Mouse (Mus musculus) ovary, postnatal 10 days (tissue): Measurements from ENCODE around the gene Pmm1.
"Not testable (repeated sequence)": the region's sequence is repeated elsewhere in the genome, so short reads cannot be mapped to it uniquely, and the experiment has no call there.

Source experiments
- DNase-seq: peaks from one replicate; pipeline ENCODE4 v3.0.0; 2022; ENCODE audit warnings: low spot score

The Pmm1 gene

GRCm38 (mm10) chr15:81960171-81961077, at the start of gene Pmm1:
Pmm1 (minus strand) TSS chr15:81960930.
- peak; percentile 84 for DNase-seq

GRCm38 (mm10) chr15:82004257-82004656, 43.5 kb upstream of the Pmm1 start:
- no peak for DNase-seq

GRCm38 (mm10) chr15:81993992-81994391, 33.3 kb upstream of the Pmm1 start:
- no peak for DNase-seq

- DNase-seq: no peak
Observed at GRCm38 (mm10) chr15:81990549-81990948, 29.8 kb upstream of the Pmm1 start.

GRCm38 (mm10) chr15:81989371-81990062, 28.8 kb upstream of the Pmm1 start:
- peak; percentile 79 for DNase-seq

GRCm38 (mm10) chr15:81987646-81988045, 26.9 kb upstream of the Pmm1 start, which contains the start of gene Xrcc6:
Xrcc6 (plus strand) TSS chr15:81987835.
- no peak for DNase-seq

- DNase-seq: no peak
Observed at GRCm38 (mm10) chr15:81985267-81986161, 24.8 kb upstream of the Pmm1 start.

- no peak for DNase-seq
Observed at GRCm38 (mm10) chr15:81982173-81982572, 21.4 kb upstream of the Pmm1 start.

- DNase-seq: no peak
Observed at GRCm38 (mm10) chr15:81980321-81980720, 19.6 kb upstream of the Pmm1 start, which contains the start of gene 1700029P11Rik. 1700029P11Rik (plus strand) TSS chr15:81980540.

GRCm38 (mm10) chr15:81975156-81975555, 14.4 kb upstream of the Pmm1 start:
- not testable (repeated sequence) for DNase-seq

GRCm38 (mm10) chr15:81970498-81970897, 9.8 kb upstream of the Pmm1 start:
- DNase-seq: not testable (repeated sequence)

- not testable (repeated sequence) for DNase-seq
Observed at GRCm38 (mm10) chr15:81969635-81970034, 8.9 kb upstream of the Pmm1 start.

- no peak for DNase-seq
Observed at GRCm38 (mm10) chr15:81969173-81969572, 8.4 kb upstream of the Pmm1 start.

GRCm38 (mm10) chr15:81968447-81968846, 7.7 kb upstream of the Pmm1 start:
- no peak for DNase-seq

GRCm38 (mm10) chr15:81967821-81968220, 7.1 kb upstream of the Pmm1 start:
- no peak for DNase-seq

- DNase-seq: no peak
Observed at GRCm38 (mm10) chr15:81966062-81966829, 5.5 kb upstream of the Pmm1 start.

GRCm38 (mm10) chr15:81964980-81965545, 4.3 kb upstream of the Pmm1 start:
- no peak for DNase-seq

- DNase-seq: no peak
Observed at GRCm38 (mm10) chr15:81964262-81964661, 3.5 kb upstream of the Pmm1 start.

GRCm38 (mm10) chr15:81961078-81961451, 335 bp upstream of the Pmm1 start:
- DNase-seq: no peak

GRCm38 (mm10) chr15:81958906-81959305, 1.8 kb downstream of the Pmm1 start:
- DNase-seq: no peak

GRCm38 (mm10) chr15:81957598-81957997, 3.1 kb downstream of the Pmm1 start:
- DNase-seq: no peak
